Mouse (Mus musculus) central nervous system, embryonic 14 days (tissue): ENCODE data around the gene Olfr742. TPM values are rescaled to one million over a fixed set of nuclear protein-coding genes. Genes with fewer than 3 reads are reported as not detected.

Experiments used
- polyA plus RNA-seq: library from polyadenylated mRNA; depleted of rRNA; stranded (reverse); fragments of >200 nt; gene quantifications from 2 replicates; pipeline ENCODE4 v1.2.3, GENCODE M21; 2012; rRNA removed

Gene Olfr742
- polyA plus RNA-seq: not detected in 2 replicates

DNA sequence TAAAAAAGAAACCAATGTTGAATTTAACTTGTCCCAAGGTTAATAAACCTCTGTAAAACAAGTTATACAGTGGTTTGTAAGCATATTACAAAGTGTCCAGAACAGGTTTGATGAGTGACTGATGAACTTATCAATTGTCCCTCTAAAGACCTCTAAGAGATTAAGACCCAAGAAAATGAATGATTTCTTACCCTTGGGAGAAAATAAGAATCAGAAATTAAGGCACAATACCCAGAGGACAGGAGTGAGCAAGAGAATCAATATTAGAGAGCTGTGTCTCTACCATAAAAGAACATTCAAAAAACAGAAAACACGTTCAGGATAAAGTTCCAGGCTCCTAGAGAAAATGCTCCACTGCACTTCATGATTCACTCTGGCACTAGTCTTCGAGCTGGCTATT, at the start of gene Olfr742:
Gene Olfr742 (plus strand): TSS at position 301 of the 400 bp plus-strand sequence.

DNA sequence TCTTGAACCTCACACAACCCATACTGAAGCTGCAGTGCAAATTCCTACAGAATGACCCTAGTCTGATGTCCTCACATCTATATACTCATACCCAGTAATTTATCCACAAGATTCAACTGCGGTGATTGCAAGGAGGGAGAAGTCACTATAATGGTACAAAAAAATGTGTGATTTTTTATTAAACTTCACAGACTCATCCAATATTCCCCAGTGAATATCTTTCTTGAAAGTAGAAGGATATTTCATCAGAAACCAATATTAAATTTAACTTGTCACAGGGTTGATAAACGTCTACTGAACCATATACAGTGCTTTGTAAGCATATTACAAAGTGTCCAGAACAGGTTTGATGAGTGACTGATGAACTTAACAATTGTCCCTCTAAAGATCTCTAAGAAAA, 31.0 kb upstream of the Olfr742 start, which contains the start of gene Olfr741:
Gene Olfr741 (plus strand): TSS at position 301 of the 400 bp plus-strand sequence.

DNA sequence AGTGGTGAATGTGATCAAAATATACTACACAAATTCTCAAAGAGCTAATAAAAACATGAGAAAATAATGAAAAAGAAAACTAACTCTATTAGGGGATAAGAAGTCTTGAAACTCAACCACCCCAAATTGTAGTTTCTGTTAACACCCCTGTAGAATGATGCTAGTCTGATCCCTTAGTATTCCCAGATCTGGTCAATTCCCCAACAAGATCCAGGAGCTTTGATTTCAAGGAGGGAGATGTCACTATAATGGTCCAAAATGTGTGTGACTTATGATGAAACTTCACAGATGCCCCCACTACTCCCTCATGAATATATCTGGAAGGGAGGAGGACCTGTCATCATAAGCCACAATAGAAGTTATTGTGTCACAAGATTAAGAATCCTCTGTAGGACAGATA, 18.1 kb downstream of the Olfr742 start, which contains the start of gene Olfr743:
Gene Olfr743 (plus strand): TSS at position 301 of the 400 bp plus-strand sequence.

Other genes with a start within 250 kb of the Olfr742 start
- gene Olfr732, start 219.4 kb upstream of the Olfr742 start, polyA plus RNA-seq: not detected in 2 replicates
- gene Olfr733, start 202.1 kb upstream of the Olfr742 start, polyA plus RNA-seq: not detected in 2 replicates
- gene Olfr734, start 176.8 kb upstream of the Olfr742 start, polyA plus RNA-seq: not detected in 2 replicates
- not detected in 2 replicates for gene Olfr735, start 154.7 kb upstream of the Olfr742 start, polyA plus RNA-seq
- gene Tlr11, start 145.7 kb upstream of the Olfr742 start, polyA plus RNA-seq: not detected in 2 replicates
- not detected in 2 replicates for gene Olfr736, start 122.4 kb upstream of the Olfr742 start, polyA plus RNA-seq
- not detected in 2 replicates for gene Olfr738, start 96.0 kb upstream of the Olfr742 start, polyA plus RNA-seq
- gene Olfr739, start 85.0 kb upstream of the Olfr742 start, polyA plus RNA-seq: not detected in 2 replicates
- gene Olfr740, start 58.1 kb upstream of the Olfr742 start, polyA plus RNA-seq: not detected in 2 replicates
- not detected in 2 replicates for gene Olfr741, start 30.9 kb upstream of the Olfr742 start, polyA plus RNA-seq
- not detected in 2 replicates for gene Olfr743, start 18.2 kb downstream of the Olfr742 start, polyA plus RNA-seq
- not detected in 2 replicates for gene Olfr744, start 111.3 kb downstream of the Olfr742 start, polyA plus RNA-seq
- not detected in 2 replicates for gene Olfr745, start 135.8 kb downstream of the Olfr742 start, polyA plus RNA-seq
- gene Olfr746, start 143.5 kb downstream of the Olfr742 start, polyA plus RNA-seq: not detected in 2 replicates
- gene Olfr747, start 189.6 kb downstream of the Olfr742 start, polyA plus RNA-seq: not detected in 2 replicates
- gene Olfr748, start 203.8 kb downstream of the Olfr742 start, polyA plus RNA-seq: not detected in 2 replicates
- not detected in 2 replicates for gene Olfr749, start 241.5 kb downstream of the Olfr742 start, polyA plus RNA-seq